Mouse (Mus musculus) G1E (cell line): ENCODE data around the gene Apol11a.
"Not testable (repeated sequence)": the region's sequence is repeated elsewhere in the genome, so short reads cannot be mapped to it uniquely, and the experiment has no call there.

Source experiments
- CTCF ChIP-seq: IDR thresholded peaks from 2 replicates; pipeline ENCODE4 v1.5.1; 2012; ENCODE audit warnings: low read depth, low read length, inconsistent platforms, mixed read lengths
- GATA1 ChIP-seq: IDR thresholded peaks from 2 replicates; pipeline ENCODE4 v1.6.1; 2012; ENCODE audit warnings: borderline replicate concordance, low read length, inconsistent platforms, mixed read lengths
- POLR2AphosphoS5 ChIP-seq: IDR thresholded peaks from 2 replicates; pipeline ENCODE4 v1.6.1; 2012; ENCODE audit warnings: low read depth, low read length, inconsistent platforms; ENCODE audit not compliant: insufficient replicate concordance
- TAL1 ChIP-seq: conservative IDR thresholded peaks from 2 replicates; pipeline ENCODE4 v1.6.1; 2012; ENCODE audit warnings: low read depth, low read length, inconsistent platforms, mixed read lengths

GRCm38 (mm10) chr15:77474699-77475390 is 33.2 kb upstream of the Apol11a start:
- not testable (repeated sequence) for TF ChIP-seq TAL1, CTCF, GATA1, POLR2AphosphoS5
